Mouse (Mus musculus): ENCODE data around the gene Nexn. TPM values are rescaled to one million over a fixed set of nuclear protein-coding genes. Genes with fewer than 3 reads are reported as not detected.
A peak's percentile ranks its signal among the peaks of the same experiment; 100 is the strongest.
"Not testable (repeated sequence)": the region's sequence is repeated elsewhere in the genome, so short reads cannot be mapped to it uniquely, and the experiment has no call there.

The Nexn gene
- polyA plus RNA-seq, 1 experiment from 2014 or later = 1.6 TPM

GRCm38 (mm10) chr3:152209177-152209966 is 56.8 kb downstream of the Nexn start:
- H3K9me3 ChIP-seq (replicated peaks) = no peaks in the 10 kb centered on the region

GRCm38 (mm10) chr3:152208096-152208885 is 57.9 kb downstream of the Nexn start:
- Histone ChIP-seq H3K4me2 (peak overlapping the region; percentile 53), H3K27me3 (no peaks in the 10 kb centered on the region), H3K36me3 (peaks cover 15% of the 10 kb centered on the region; the same call in 1 of the 2 replicates), H3K4me1 (replicated peaks) (peaks cover 48% of the 10 kb centered on the region), H3K4me3 (replicated peaks) (peak overlapping the region; percentile 25), H3K27ac (no peak overlapping the region; the same call in 1 of the 2 replicates), H3K9me3 (replicated peaks) (no peaks in the 10 kb centered on the region), H3K9ac (peak overlapping the region; percentile 27; the same call in 1 of the 2 replicates)
- no peak for DNase-seq
- 87% methylated on average over 7 of the region's 7 CpGs for WGBS (ENCODE audit: insufficient replicate concordance)
- no peak for ATAC-seq (ENCODE audit: low read depth)

More at GRCm38 (mm10) chr3:152209177-152209966, 56.8 kb downstream of the Nexn start:
- DNase-seq = peak; percentile 34
- H3K36me3 ChIP-seq = peaks cover 15% of the 10 kb centered on the region; the same call in 1 of the 2 replicates
- 4% methylated on average over 25 of the region's 25 CpGs for WGBS (ENCODE audit: insufficient replicate concordance)
- H3K4me1 ChIP-seq (replicated peaks) = peaks cover 40% of the 10 kb centered on the region
- H3K27me3 ChIP-seq = no peaks in the 10 kb centered on the region
- H3K4me3 ChIP-seq (replicated peaks) = peak overlapping the region; percentile 98
- H3K27ac ChIP-seq = peak overlapping the region; percentile 98
- H3K4me2 ChIP-seq = peak overlapping the region; percentile 83
- peak overlapping the region; percentile 96 for H3K9ac ChIP-seq
- peak; percentile 5; the same call in 1 of the 2 replicates for ATAC-seq (ENCODE audit: low read depth)

DNA sequence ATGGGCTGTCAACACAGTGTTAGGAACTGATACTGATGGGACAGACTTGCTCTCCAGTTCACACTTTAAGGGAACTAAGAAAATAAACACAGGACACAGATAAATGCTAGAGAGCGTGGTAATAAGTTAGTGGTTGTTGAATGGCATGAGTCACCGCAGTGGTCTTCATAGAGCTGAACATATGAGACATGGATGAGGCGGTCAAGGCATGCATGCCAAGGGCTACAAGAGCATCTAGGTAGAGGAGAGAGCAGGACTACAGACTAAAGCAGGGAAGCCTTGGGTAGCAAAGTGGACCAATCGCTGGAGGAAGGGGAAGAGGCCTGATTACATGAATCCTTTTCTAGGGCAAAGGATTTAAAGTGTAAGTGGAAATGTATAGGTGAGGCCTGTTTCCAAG is 59.0 kb downstream of the Nexn start:
- ATAC-seq (ENCODE audit: low read depth) (no peak), DNase-seq (no peak)
- WGBS (ENCODE audit: insufficient replicate concordance) = 89% methylated on average over 4 of the region's 4 CpGs
- Histone ChIP-seq H3K4me1 (replicated peaks) (peaks cover 37% of the 10 kb centered on the region), H3K4me3 (replicated peaks) (no peak overlapping the region), H3K9me3 (replicated peaks) (no peaks in the 10 kb centered on the region), H3K9ac (no peak overlapping the region), H3K27ac (no peak overlapping the region), H3K4me2 (no peak overlapping the region), H3K36me3 (0 out of 2 replicates have a peak, but pooled peaks cover 7% of the 10 kb centered on the region), H3K27me3 (no peaks in the 10 kb centered on the region)

- Histone ChIP-seq H3K27ac (no peak overlapping the region), H3K27me3 (no peaks in the 10 kb centered on the region), H3K4me2 (no peak overlapping the region), H3K9ac (0 out of 2 replicates have a peak overlapping the region, but pooled peaks have one; percentile 8), H3K4me1 (replicated peaks) (peaks cover 31% of the 10 kb centered on the region), H3K36me3 (0 out of 2 replicates have a peak, but pooled peaks cover 9% of the 10 kb centered on the region), H3K4me3 (replicated peaks) (no peak overlapping the region), H3K9me3 (replicated peaks) (no peaks in the 10 kb centered on the region)
- ATAC-seq (ENCODE audit: low read depth) (no peak), DNase-seq (no peak)
- 62% methylated on average over 3 of the region's 3 CpGs for WGBS (ENCODE audit: insufficient replicate concordance)
Observed at GRCm38 (mm10) chr3:152204577-152204976, 61.6 kb downstream of the Nexn start.

DNA sequence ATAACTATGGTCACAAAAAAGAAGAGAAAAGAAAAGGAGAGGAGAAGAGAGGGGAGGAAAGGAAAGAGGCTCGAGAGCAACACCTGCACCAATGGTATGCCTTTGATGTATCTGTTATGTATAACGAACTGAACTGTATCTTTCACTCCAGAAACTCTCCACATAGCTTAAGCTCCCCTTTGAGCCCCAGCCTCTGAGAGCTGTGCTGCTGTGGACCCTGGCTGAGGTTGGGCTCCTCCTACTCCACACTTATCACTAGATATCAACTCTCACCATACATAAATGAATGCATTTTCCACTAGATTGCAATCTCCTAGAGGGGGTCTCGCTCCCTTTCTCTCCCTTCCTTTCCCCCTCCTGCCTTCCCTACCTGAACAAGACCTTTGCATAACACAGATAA is 62.2 kb downstream of the Nexn start:
- DNase-seq (no peak), ATAC-seq (ENCODE audit: low read depth) (no peak)
- Histone ChIP-seq H3K27me3 (no peaks in the 10 kb centered on the region), H3K36me3 (0 out of 2 replicates have a peak, but pooled peaks cover 9% of the 10 kb centered on the region), H3K4me1 (replicated peaks) (peaks cover 30% of the 10 kb centered on the region), H3K27ac (no peak overlapping the region), H3K4me2 (no peak overlapping the region), H3K9me3 (replicated peaks) (no peaks in the 10 kb centered on the region), H3K4me3 (replicated peaks) (no peak overlapping the region), H3K9ac (0 out of 2 replicates have a peak overlapping the region, but pooled peaks have one; percentile 8)
- WGBS (ENCODE audit: insufficient replicate concordance) = 42% methylated on average over 3 of the region's 3 CpGs

DNA sequence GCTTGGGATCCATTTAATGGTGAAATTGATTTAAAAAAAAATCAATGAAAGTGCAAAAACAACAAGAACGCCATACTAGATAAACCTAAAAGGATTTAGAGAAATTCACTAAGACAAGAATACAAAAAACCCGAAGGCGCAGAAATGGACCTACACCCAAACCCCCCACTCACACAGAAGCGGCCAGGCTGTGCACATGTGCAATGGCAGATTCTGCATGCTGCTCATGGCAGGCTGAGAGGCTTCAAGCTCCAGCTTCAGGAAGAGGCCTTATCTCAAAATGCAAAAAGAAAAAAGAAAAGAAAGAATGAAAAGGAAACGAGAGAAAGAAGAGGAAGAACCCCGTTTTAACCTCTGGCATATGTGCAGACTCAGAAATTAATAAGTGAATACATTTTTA is 62.7 kb downstream of the Nexn start:
- no peak for DNase-seq
- WGBS (ENCODE audit: insufficient replicate concordance) = 68% methylated on average over 6 of the region's 6 CpGs
- Histone ChIP-seq H3K9ac (no peak overlapping the region), H3K27me3 (no peaks in the 10 kb centered on the region), H3K4me3 (replicated peaks) (no peak overlapping the region), H3K4me2 (no peak overlapping the region), H3K4me1 (replicated peaks) (peaks cover 29% of the 10 kb centered on the region), H3K9me3 (replicated peaks) (no peaks in the 10 kb centered on the region), H3K36me3 (0 out of 2 replicates have a peak, but pooled peaks cover 9% of the 10 kb centered on the region), H3K27ac (no peak overlapping the region)
- no peak for ATAC-seq (ENCODE audit: low read depth)

- Histone ChIP-seq H3K27ac (no peak overlapping the region), H3K4me3 (replicated peaks) (no peak overlapping the region), H3K36me3 (0 out of 2 replicates have a peak, but pooled peaks cover 9% of the 10 kb centered on the region), H3K9me3 (replicated peaks) (no peaks in the 10 kb centered on the region), H3K4me2 (no peak overlapping the region), H3K27me3 (no peaks in the 10 kb centered on the region), H3K9ac (no peak overlapping the region), H3K4me1 (replicated peaks) (peaks cover 27% of the 10 kb centered on the region)
- DNase-seq (no peak), ATAC-seq (ENCODE audit: low read depth) (no peak)
Observed at GRCm38 (mm10) chr3:152202942-152203341, 63.2 kb downstream of the Nexn start.

- Histone ChIP-seq H3K27ac (no peak overlapping the region; the same call in 1 of the 2 replicates), H3K4me3 (replicated peaks) (no peak overlapping the region), H3K27me3 (no peaks in the 10 kb centered on the region), H3K9ac (no peak overlapping the region), H3K9me3 (replicated peaks) (no peaks in the 10 kb centered on the region), H3K4me2 (no peak overlapping the region), H3K4me1 (replicated peaks) (peaks cover 33% of the 10 kb centered on the region), H3K36me3 (0 out of 2 replicates have a peak, but pooled peaks cover 2% of the 10 kb centered on the region)
- 84% methylated on average over 2 of the region's 2 CpGs for WGBS (ENCODE audit: insufficient replicate concordance)
- DNase-seq (no peak), ATAC-seq (ENCODE audit: low read depth) (no peak)
Observed at GRCm38 (mm10) chr3:152201651-152202050, 64.5 kb downstream of the Nexn start.

DNA sequence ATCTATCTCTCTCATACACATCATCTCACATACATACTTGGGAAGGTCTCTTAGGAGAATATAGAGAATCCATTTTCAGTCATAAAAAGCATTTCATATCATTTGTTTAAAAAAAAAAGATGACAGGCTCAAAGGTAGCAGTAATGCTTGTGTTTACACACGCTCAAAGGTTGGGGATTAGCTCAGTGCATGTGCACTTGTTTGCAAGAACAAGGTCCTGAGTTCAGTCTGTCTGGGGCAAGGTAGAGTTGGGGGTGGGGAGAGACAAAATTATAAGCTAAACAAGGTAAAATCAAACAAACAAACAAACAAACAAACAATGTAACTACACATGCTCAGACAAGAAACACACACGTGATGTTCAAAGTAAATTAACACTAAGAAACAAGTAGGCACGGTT is 65.0 kb downstream of the Nexn start:
- Histone ChIP-seq H3K4me1 (replicated peaks) (peaks cover 38% of the 10 kb centered on the region), H3K27ac (peak overlapping the region; percentile 37; the same call in 1 of the 2 replicates), H3K36me3 (0 out of 2 replicates have a peak, but pooled peaks cover 2% of the 10 kb centered on the region), H3K4me3 (replicated peaks) (no peak overlapping the region), H3K9me3 (replicated peaks) (no peaks in the 10 kb centered on the region), H3K9ac (no peak overlapping the region), H3K27me3 (no peaks in the 10 kb centered on the region), H3K4me2 (no peak overlapping the region)
- 86% methylated on average over 3 of the region's 3 CpGs for WGBS (ENCODE audit: insufficient replicate concordance)
- no peak for DNase-seq
- ATAC-seq (ENCODE audit: low read depth) = no peak

- DNase-seq (no peak), ATAC-seq (ENCODE audit: low read depth) (no peak)
- Histone ChIP-seq H3K9me3 (replicated peaks) (no peaks in the 10 kb centered on the region), H3K9ac (peak overlapping the region; percentile 33; the same call in 1 of the 2 replicates), H3K4me2 (peak overlapping the region; percentile 37), H3K4me3 (replicated peaks) (peak overlapping the region; percentile 23), H3K27ac (peak overlapping the region; percentile 43), H3K4me1 (replicated peaks) (peaks cover 35% of the 10 kb centered on the region), H3K27me3 (no peaks in the 10 kb centered on the region), H3K36me3 (0 out of 2 replicates have a peak, but pooled peaks cover 2% of the 10 kb centered on the region)
- 61% methylated on average over 3 of the region's 3 CpGs for WGBS (ENCODE audit: insufficient replicate concordance)
Observed at GRCm38 (mm10) chr3:152199125-152199524, 67.0 kb downstream of the Nexn start.

GRCm38 (mm10) chr3:152197246-152197645 is 68.9 kb downstream of the Nexn start:
- not testable (repeated sequence) for H3K36me3 ChIP-seq; H3K9me3 ChIP-seq (replicated peaks); H3K27me3 ChIP-seq
- ATAC-seq (ENCODE audit: low read depth) = peak; percentile 85
- peak overlapping the region; percentile 53 for H3K4me2 ChIP-seq
- peaks cover 29% of the 10 kb centered on the region for H3K4me1 ChIP-seq (replicated peaks)
- peak overlapping the region; percentile 54 for H3K4me3 ChIP-seq (replicated peaks)
- WGBS (ENCODE audit: insufficient replicate concordance) = 15% methylated on average over 2 of the region's 2 CpGs
- peak overlapping the region; percentile 94 for H3K27ac ChIP-seq
- peak; percentile 67 for DNase-seq
- H3K9ac ChIP-seq = peak overlapping the region; percentile 62
